Mouse (Mus musculus) ovary, postnatal 14 days (tissue): ENCODE data around the gene Gpatch8.

Source experiments
- DNase-seq: peaks from one replicate; pipeline ENCODE4 v3.0.0; 2022; ENCODE audit warnings: low spot score

Gene Gpatch8

DNA sequence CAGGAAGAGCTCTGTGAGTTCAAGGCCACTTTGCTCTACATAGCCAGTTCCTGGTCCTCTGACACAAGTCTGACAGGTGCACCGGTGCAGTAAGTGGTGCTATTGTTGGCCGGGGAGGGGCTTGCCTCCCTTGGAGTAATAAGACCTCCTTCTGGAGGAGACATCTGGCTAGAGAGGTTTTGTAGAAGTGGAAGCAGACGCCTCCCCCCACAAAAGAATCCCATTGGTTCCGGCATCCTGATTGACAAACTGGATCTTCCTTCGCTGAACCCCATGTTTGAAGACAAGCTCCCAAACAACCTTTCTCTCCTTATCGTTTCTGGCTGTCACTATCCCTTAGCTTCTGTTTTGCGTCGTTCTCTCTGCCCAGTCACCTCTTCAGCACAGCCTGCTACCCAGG lies 107.9 kb downstream of the Gpatch8 start:
- DNase-seq = no peak

DNA sequence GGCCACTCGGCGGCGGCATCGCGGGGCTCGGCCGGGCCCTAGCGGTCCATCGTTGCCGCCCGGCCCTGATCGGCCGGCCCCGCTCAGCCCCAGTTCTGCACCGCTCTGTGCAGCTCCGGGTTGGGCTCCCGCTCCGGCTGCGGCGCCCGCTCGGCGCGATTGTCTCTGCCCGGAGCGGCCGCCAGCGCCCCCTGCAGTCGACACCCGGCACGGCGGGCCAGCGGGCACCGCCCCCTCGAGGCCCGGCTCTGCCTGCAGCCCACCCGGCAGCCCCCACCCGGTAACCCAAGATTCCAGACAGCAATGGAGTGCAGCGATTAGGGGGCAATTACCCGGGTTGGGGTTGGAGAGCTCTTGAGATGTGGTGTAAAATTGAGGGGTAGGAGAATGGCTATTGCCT lies 108.7 kb downstream of the Gpatch8 start, which contains the start of gene Fam171a2:
Fam171a2 (minus strand) TSS at position 186 of the 400 bp plus-strand sequence.
- DNase-seq = peak; percentile 89

DNA sequence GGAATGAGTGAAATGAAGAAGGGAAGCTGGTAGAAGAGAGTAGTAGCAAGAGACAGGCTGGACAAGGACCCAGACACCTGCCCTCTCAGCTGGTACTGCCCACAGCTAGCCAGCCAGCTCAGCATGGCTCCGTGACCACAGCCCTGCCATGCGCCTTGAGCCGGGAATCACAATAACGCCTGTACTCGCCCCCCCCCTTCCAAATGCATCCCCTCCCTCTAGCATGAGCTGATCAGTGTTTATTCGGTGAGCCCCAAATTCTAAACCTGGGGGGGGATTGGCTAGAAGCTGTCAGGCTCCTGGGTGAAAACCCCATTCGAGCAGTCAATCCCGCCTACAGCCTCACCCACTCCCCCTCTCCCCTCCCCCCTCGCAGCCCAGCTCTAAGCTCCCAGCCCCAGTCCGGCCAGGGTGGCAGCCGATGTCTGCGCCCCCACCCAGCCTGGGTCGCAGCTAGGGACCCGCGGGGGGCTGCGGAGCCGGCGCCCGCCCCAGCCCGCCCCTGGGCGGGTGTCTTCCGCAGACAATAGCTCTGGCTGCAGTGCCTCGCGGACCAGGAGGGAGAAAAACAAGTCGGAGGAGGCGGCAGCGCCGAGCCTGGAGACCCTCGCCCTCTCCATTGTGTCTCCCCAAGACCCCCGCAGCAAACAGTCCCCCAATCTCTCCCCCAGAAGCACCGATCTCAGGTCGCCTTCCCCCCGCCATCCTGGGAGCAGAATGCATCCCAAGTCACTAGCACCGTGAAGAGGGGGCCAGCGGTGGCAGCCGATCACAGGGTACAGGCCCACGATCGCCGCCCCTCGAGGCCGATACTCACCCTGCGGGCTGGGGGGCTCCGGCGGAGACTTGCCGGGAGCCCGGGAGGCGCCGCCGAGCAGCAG lies 109.4 kb downstream of the Gpatch8 start:
- DNase-seq = no peak

GRCm38 (mm10) chr11:102445891-102446361 lies 110.3 kb downstream of the Gpatch8 start:
- no peak for DNase-seq

DNA sequence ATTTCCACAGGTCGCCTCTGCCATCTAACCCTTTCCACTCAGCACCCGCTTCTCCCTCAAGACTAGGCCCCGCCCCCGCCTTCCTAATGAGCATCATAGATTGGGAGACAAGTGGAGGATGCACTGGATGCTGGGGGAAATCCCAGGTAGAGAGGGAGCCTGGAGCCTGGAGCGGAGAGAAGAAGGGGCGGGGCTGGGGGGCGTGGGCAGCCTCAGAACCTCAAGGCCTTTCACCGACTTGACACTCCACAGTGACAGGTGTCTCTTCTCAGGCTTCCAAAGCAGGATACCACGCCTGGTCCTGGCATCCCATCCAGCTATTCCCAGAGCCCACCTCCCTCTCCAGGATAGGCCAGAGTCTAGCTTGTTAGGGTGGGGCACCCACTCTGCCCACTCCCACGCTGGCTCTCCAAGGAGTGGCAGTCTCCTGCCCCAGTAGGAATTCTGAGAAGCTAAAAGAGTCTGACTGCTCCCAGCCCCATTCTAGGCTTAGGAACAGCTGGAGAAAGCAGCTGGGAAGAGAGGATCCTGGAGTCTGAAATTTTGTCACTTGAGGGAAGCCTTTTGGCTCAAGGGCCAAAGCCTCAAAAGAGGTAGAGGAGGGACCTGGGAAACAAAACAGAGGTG lies 110.8 kb downstream of the Gpatch8 start:
- no peak for DNase-seq

- DNase-seq = no peak
These were observed 111.4 kb downstream of the Gpatch8 start for GRCm38 (mm10) chr11:102444781-102445180.

DNA sequence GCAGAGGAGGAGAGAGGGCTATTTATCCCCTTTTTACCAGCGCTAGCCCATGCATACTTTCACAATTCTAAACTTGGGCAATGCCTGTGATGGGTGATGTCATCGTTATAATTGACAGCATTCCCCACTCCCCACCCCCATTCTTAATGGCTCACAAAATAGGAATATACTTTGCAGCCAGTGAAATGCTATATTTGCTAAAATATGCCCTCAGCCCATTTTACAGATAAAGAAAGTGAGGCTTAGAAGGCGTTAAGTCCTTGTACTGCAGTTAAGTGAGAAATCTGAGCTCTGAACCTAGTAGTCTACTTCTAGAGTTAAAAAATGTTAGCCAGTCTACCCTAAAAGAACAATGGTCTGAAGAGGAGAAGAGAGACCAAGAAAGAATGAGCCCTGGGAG lies 111.9 kb downstream of the Gpatch8 start:
- DNase-seq = no peak

DNA sequence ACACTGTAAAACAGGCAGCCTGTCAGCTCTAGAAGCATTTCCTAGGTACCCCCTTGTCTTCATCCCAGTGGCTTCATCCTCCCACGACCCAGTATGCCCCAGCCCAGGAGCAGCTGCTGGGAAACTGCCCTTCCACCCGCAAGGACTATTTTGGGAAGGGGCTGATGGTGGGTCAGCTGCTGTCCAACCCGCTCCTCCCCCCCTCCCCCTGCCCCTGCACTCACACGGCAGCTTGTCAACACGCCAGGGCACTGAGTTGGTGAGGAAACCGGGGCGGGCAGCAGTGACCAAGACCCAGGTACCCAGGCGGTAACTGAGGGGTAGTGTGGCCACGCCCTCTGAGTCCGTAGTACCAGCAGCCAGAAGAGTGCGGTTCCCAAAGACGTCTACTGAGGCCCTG lies 112.5 kb downstream of the Gpatch8 start:
- no peak for DNase-seq

- DNase-seq = no peak
These were observed 114.1 kb downstream of the Gpatch8 start for GRCm38 (mm10) chr11:102442089-102442488.

DNA sequence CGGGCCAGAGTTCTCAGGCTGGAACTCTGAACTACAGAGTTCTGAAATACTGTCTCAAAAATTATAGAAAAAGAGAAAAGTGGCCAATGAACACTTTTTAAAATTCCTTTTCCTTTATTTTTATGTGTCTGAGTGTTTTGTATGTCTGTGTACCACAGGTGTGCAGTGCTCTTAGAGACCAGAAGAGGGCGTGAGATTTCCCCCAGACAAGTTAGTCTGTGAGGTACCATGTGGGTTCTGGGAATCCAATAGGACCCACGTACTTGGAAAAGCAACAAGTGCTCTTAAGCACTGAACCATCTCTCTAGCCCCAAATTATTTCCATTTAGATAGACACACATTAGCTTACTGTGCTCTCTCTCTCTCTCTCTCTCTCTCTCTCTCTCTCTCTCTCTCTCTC lies 114.8 kb downstream of the Gpatch8 start:
- DNase-seq = no peak

GRCm38 (mm10) chr11:102440255-102440654 lies 115.9 kb downstream of the Gpatch8 start:
- no peak for DNase-seq

- no peak for DNase-seq
These were observed 116.8 kb downstream of the Gpatch8 start for GRCm38 (mm10) chr11:102439093-102440082.

GRCm38 (mm10) chr11:102438212-102439092 lies 117.7 kb downstream of the Gpatch8 start:
- DNase-seq = peak; percentile 83

DNA sequence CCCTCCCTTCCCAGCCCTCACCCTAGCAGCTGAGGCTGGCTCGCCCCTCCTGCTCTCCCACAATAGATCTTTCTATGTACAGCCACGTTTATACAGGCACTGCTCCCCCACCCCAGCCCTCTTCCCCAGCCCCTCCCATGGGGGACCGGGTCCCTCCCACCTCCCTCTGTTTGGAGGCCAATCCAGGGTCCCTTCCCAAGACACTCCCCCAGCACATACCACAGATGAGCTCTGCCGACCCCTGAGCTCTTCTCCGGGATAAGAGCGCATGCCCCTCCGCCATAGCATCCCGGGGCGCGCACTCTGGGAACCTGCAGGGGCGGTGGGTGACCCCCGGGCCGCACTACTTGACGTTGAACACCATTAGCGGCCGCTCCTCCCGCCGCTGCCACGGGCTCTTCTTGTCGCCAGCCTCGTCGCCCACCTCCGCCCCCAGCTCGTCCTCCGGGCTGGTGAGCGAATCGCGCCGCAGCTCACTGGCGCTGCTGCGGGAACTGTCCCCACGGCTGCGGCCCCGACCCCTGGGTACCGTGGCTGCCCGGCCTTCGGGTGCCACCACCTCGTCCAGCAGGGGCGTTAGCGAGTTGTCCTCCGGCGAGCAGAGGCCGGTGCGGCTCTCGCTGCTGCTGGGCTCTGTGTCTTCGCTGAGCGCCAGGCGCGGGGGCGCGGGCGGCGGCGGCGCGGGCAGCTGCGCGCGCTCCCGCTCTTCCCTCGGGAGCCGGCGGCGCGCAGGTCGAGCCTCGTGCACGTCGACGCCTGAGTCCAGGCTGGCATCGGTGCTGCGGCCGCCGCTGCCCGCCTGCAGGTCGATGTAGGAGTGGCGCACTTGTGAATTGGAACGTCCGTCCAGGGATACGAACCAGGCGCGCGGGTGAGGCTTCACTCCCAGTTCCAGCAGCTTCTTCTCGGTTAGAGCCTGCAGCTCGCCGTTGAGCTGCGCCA lies 118.8 kb downstream of the Gpatch8 start:
- DNase-seq = no peak

- no peak for DNase-seq
These were observed 119.8 kb downstream of the Gpatch8 start for GRCm38 (mm10) chr11:102436471-102436790.

DNA sequence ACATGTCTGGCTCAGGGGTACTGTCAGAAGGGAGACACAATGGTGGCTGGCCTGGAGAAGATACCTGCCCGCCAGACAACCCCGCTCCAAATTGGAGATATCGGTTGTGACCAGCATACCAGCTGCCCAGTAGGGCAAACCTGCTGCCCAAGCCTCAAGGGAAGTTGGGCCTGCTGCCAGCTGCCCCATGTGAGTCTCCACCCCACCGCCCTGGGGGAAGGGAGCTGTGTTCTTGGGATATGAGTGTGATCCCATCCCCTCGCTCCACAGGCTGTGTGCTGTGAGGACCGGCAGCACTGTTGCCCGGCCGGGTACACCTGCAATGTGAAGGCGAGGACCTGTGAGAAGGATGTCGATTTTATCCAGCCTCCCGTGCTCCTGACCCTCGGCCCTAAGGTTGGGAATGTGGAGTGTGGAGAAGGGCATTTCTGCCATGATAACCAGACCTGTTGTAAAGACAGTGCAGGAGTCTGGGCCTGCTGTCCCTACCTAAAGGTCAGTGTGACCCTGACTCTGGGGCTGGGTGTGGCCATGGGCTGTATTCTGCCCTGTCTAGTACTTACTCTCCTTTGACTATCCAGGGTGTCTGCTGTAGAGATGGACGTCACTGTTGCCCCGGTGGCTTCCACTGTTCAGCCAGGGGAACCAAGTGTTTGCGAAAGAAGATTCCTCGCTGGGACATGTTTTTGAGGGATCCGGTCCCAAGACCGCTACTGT lies 120.3 kb downstream of the Gpatch8 start:
- DNase-seq = no peak

- DNase-seq = no peak
These were observed 121.1 kb downstream of the Gpatch8 start for GRCm38 (mm10) chr11:102434816-102435705.

DNA sequence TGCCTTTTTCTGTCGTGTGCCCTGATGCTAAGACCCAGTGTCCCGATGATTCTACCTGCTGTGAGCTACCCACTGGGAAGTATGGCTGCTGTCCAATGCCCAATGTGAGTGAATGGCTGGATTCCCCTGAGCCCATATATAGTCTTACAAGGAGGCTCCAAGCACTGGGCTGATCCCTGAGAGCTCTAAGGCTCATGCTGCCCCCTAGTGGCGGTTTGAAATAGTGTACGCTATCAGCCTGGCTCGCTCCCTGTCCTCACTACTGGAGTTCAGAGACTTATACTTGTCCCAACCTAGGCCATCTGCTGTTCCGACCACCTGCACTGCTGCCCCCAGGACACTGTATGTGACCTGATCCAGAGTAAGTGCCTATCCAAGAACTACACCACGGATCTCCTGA lies 121.8 kb downstream of the Gpatch8 start:
- peak; percentile 89 for DNase-seq
